Mouse (Mus musculus) C2C12 (cell line): ENCODE data around the gene Lgals9. TPM values are rescaled to one million over a fixed set of nuclear protein-coding genes. Genes with fewer than 3 reads are reported as not detected.

Experiments
- H3K27me3 ChIP-seq: one replicate; pipeline ENCODE4 v1.6.1; 2011; ENCODE audit not compliant: control insufficient read depth, insufficient read depth, insufficient read length
- H3K36me3 ChIP-seq: one replicate; pipeline ENCODE4 v1.6.1; 2011; ENCODE audit not compliant: control insufficient read depth, insufficient read depth
- H3K4me3 ChIP-seq: one replicate; pipeline ENCODE4 v1.5.1; 2011; ENCODE audit warnings: mild to moderate bottlenecking, control low read depth; ENCODE audit not compliant: poor library complexity, insufficient read depth, severe bottlenecking
- H3K79me2 ChIP-seq: one replicate; pipeline ENCODE4 v1.6.1; 2011; ENCODE audit not compliant: control insufficient read depth, insufficient read depth
- H3K79me3 ChIP-seq: one replicate; pipeline ENCODE4 v1.6.1; 2011; ENCODE audit warnings: low read depth, control low read depth
- H3ac ChIP-seq: one replicate; pipeline ENCODE3; 2011; ENCODE audit warnings: low read depth; ENCODE audit not compliant: control insufficient read depth, insufficient read length
- CEBPB ChIP-seq: IDR thresholded peaks from one replicate; pipeline ENCODE4 v1.6.1; 2011; ENCODE audit warnings: low read depth, mild to moderate bottlenecking, control low read depth, moderate library complexity
- CTCF ChIP-seq: IDR thresholded peaks from one replicate; pipeline ENCODE4 v1.5.1; 2011; ENCODE audit not compliant: control insufficient read depth, insufficient read depth, insufficient read length
- FOSL1 ChIP-seq: IDR thresholded peaks from one replicate; pipeline ENCODE4 v1.8.0; 2011; ENCODE audit warnings: mild to moderate bottlenecking, low read length; ENCODE audit not compliant: poor library complexity, insufficient read depth, severe bottlenecking
- MAX ChIP-seq: IDR thresholded peaks from one replicate; pipeline ENCODE4 v1.6.1; 2011; ENCODE audit warnings: mild to moderate bottlenecking, control low read depth
- MYOD1 ChIP-seq: IDR thresholded peaks from one replicate; pipeline ENCODE4 v1.6.1; 2011; ENCODE audit warnings: low read depth; ENCODE audit not compliant: control insufficient read depth, insufficient read length
- MYOG ChIP-seq: IDR thresholded peaks from one replicate; pipeline ENCODE4 v1.6.1; 2011; ENCODE audit not compliant: control insufficient read depth, insufficient read length; ENCODE audit errors: extremely low read depth
- USF1 ChIP-seq: IDR thresholded peaks from one replicate; pipeline ENCODE4 v1.6.1; 2011; ENCODE audit warnings: low read depth, mild to moderate bottlenecking, control low read depth, moderate library complexity
- polyA plus RNA-seq: library from polyadenylated mRNA; unstranded; fragments of >200 nt; fragmentation: generic; extraction: Trizol; gene quantifications from one replicate; pipeline ENCODE4 v1.2.1, GENCODE M21; 2012; ENCODE audit warnings: missing spikeins

The Lgals9 gene
- polyA plus RNA-seq, 1 experiment: 22.7 TPM

GRCm38 (mm10) chr11:79016236-79016635, 31.5 kb upstream of the Lgals9 start:
- H3K79me2 ChIP-seq: no peaks in the 10 kb centered on the region
- no peak overlapping the region for H3ac ChIP-seq
- no peaks in the 10 kb centered on the region for H3K27me3 ChIP-seq
- no peaks in the 10 kb centered on the region for H3K79me3 ChIP-seq
- H3K4me3 ChIP-seq: no peak overlapping the region
- TF ChIP-seq CEBPB (no peak), CTCF (no peak), MYOG (no peak), MYOD1 (no peak), MAX (no peak), FOSL1 (no peak), USF1 (no peak)
- peaks cover 28% of the 10 kb centered on the region for H3K36me3 ChIP-seq

- H3ac ChIP-seq: no peak overlapping the region
- no peaks in the 10 kb centered on the region for H3K79me3 ChIP-seq
- no peak overlapping the region for H3K4me3 ChIP-seq
- peaks cover 28% of the 10 kb centered on the region for H3K36me3 ChIP-seq
- H3K79me2 ChIP-seq: no peaks in the 10 kb centered on the region
- TF ChIP-seq MAX: no peak
- no peak for TF ChIP-seq CEBPB
- no peak for TF ChIP-seq USF1
- no peak for TF ChIP-seq MYOG
- no peak for TF ChIP-seq FOSL1
- no peak for TF ChIP-seq CTCF
- no peaks in the 10 kb centered on the region for H3K27me3 ChIP-seq
These were observed 31.0 kb upstream of the Lgals9 start for GRCm38 (mm10) chr11:79015660-79016215.

- Histone ChIP-seq H3K79me2 (no peaks in the 10 kb centered on the region), H3K36me3 (peaks cover 22% of the 10 kb centered on the region), H3K4me3 (no peak overlapping the region), H3K27me3 (no peaks in the 10 kb centered on the region), H3K79me3 (no peaks in the 10 kb centered on the region), H3ac (no peak overlapping the region)
- TF ChIP-seq FOSL1: no peak
- TF ChIP-seq MAX: no peak
- no peak for TF ChIP-seq CEBPB
- no peak for TF ChIP-seq MYOD1
- no peak for TF ChIP-seq MYOG
- TF ChIP-seq USF1: no peak
- TF ChIP-seq CTCF: no peak
These were observed 30.0 kb upstream of the Lgals9 start for GRCm38 (mm10) chr11:79014602-79015325.

- Histone ChIP-seq H3K79me3 (no peaks in the 10 kb centered on the region), H3K27me3 (no peaks in the 10 kb centered on the region), H3ac (no peak overlapping the region), H3K4me3 (no peak overlapping the region), H3K79me2 (no peaks in the 10 kb centered on the region), H3K36me3 (peaks cover 16% of the 10 kb centered on the region)
- no peak for TF ChIP-seq CEBPB
These were observed 29.1 kb upstream of the Lgals9 start for GRCm38 (mm10) chr11:79013806-79014205.

GRCm38 (mm10) chr11:79013056-79013455, 28.3 kb upstream of the Lgals9 start:
- H3ac ChIP-seq: no peak overlapping the region
- no peaks in the 10 kb centered on the region for H3K79me3 ChIP-seq
- TF ChIP-seq MYOD1 (no peak), MYOG (no peak), CTCF (no peak), FOSL1 (no peak), CEBPB (no peak), USF1 (no peak), MAX (no peak)
- H3K36me3 ChIP-seq: peaks cover 10% of the 10 kb centered on the region
- no peaks in the 10 kb centered on the region for H3K27me3 ChIP-seq
- H3K4me3 ChIP-seq: no peak overlapping the region
- H3K79me2 ChIP-seq: no peaks in the 10 kb centered on the region

- no peak overlapping the region for H3ac ChIP-seq
- TF ChIP-seq CTCF (no peak), MAX (no peak), MYOD1 (no peak), MYOG (no peak), USF1 (no peak), CEBPB (no peak), FOSL1 (no peak)
- no peaks in the 10 kb centered on the region for H3K27me3 ChIP-seq
- peaks cover 10% of the 10 kb centered on the region for H3K36me3 ChIP-seq
- H3K4me3 ChIP-seq: no peak overlapping the region
- no peaks in the 10 kb centered on the region for H3K79me3 ChIP-seq
- no peaks in the 10 kb centered on the region for H3K79me2 ChIP-seq
These were observed 27.8 kb upstream of the Lgals9 start for GRCm38 (mm10) chr11:79012529-79012928.
